Mouse (Mus musculus) C2C12 (cell line): ENCODE measurements around the gene Lgals8.

Experiments used
- CEBPB ChIP-seq: IDR thresholded peaks from one replicate; pipeline ENCODE4 v1.6.1; 2011; ENCODE audit warnings: low read depth, mild to moderate bottlenecking, control low read depth, moderate library complexity
- CTCF ChIP-seq: IDR thresholded peaks from one replicate; pipeline ENCODE4 v1.5.1; 2011; ENCODE audit not compliant: control insufficient read depth, insufficient read depth, insufficient read length
- USF1 ChIP-seq: IDR thresholded peaks from one replicate; pipeline ENCODE4 v1.6.1; 2011; ENCODE audit warnings: low read depth, mild to moderate bottlenecking, control low read depth, moderate library complexity

DNA sequence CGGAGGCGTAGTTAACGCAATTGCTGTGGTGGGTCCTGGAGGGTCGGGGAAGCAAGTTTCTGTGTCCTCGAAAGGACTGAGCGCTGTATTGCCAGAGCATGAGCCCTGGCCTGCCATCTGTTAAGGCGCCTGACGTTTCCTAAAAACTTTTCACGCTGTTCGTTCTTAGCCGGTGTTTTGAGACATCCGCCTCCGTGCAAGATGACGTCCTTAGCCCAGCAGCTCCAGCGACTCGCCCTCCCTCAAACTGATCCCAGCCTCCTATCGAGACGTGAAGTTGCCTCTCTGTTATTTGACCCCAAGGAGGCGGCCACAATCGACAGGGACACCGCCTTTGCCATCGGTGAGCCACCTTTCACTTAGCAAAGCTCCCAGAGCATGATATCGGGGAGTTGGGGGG is 69.2 kb downstream of the Lgals8 start:
- TF ChIP-seq USF1 (no peak), CTCF (no peak), CEBPB (no peak)
